Mouse (Mus musculus) urinary bladder, adult 2 months (tissue): ENCODE results near the gene Gm765. TPM values are rescaled to one million over a fixed set of nuclear protein-coding genes. Genes with fewer than 3 reads are reported as not detected.

Experiments
- DNase-seq: peaks from one replicate; pipeline ENCODE4 v3.0.0; 2022; ENCODE audit warnings: low spot score
- polyA plus RNA-seq: library from polyadenylated mRNA; depleted of rRNA; stranded (reverse); fragments of >200 nt; gene quantifications from 2 replicates; pipeline ENCODE4 v1.2.3, GENCODE M21; 2012; rRNA removed

Gene Gm765
- 0.37 and 0.53 TPM in 2 replicates for polyA plus RNA-seq

- DNase-seq, result no peak
These were observed at the start of gene Gm765 for GRCm38 (mm10) chr6:98342654-98343053. Gm765 (minus strand) TSS chr6:98342754.

- DNase-seq, result no peak
These were observed 42.9 kb upstream of the Gm765 start for GRCm38 (mm10) chr6:98385487-98385886.

GRCm38 (mm10) chr6:98384431-98384830, 41.9 kb upstream of the Gm765 start:
- no peak for DNase-seq

DNA sequence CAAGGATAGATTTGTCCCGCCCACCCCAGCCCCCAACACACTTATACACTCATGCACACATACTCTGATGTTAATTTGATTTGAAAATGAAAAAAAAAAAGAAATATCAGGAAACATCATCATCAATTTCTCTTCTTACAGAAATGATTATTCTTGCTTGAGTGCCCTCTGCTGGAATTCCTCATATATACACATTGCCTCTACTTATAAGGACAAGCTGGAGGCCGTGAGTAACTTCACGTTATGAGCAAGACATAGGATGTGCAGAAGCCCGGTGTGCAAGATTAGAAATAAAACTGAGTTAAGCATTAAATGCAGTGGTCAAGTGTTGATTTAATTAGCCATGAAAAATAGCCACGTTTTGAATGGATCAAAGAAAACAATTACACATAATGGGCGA, 40.9 kb upstream of the Gm765 start:
- no peak for DNase-seq

- no peak for DNase-seq
These were observed 23.6 kb upstream of the Gm765 start for GRCm38 (mm10) chr6:98366199-98366598.

DNA sequence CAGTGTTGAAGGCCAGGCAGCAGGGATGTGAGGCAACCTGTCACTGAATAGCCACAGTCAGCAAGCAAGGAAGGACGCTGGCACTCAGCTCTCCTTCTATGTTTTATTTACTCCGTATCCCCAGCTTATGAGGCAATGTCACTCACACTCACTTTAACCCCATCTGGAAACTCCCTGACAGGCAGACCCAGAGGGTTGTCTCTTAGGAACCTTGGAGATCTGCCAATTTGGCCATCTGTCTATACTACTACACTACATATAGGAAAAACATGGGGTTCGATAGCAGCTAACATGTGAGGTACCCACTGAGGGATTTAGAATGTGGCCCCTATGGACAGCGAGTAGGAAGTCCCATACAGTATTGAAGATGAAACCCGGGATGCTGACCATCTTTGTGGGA, 12.7 kb upstream of the Gm765 start:
- no peak for DNase-seq

DNA sequence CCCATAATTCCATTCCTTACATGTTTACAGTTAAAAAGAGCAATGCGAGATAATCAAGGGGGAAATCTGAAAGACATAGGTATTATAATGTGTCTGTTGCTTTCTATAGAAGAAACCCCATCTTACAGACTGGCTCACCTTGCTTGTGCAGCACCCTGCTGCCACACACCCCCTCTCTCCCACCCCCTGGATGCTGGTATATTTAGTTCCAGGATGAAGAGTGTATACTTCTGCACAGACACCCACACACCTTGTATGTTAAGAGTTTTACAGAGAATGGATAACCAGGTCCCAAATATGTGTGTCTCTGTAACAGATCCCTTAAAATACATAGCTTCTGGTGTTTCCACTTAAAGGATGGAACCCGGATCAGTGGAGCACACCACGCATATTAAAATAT, 10.7 kb upstream of the Gm765 start:
- DNase-seq, result no peak

- DNase-seq, result no peak
These were observed 9.8 kb downstream of the Gm765 start for GRCm38 (mm10) chr6:98332714-98333113.

DNA sequence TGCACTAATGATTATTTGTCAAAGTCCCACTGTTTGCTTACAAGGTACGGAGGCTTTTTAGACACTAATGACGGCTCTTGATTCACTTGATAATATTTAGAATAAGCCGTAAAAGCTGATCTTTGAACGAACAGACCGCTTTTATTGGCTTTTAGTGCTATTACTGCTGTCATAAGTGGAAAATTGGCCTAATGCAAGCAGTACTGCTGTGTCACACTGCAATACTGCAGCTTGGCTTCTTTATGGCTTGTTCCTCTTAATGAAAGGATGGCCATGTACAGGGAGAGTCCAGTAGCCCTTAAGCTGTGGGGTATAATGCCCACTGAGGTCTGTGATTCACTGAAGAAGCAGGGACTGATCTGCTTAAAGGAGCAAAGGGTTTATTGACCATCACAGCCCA, 30.9 kb downstream of the Gm765 start:
- no peak for DNase-seq

DNA sequence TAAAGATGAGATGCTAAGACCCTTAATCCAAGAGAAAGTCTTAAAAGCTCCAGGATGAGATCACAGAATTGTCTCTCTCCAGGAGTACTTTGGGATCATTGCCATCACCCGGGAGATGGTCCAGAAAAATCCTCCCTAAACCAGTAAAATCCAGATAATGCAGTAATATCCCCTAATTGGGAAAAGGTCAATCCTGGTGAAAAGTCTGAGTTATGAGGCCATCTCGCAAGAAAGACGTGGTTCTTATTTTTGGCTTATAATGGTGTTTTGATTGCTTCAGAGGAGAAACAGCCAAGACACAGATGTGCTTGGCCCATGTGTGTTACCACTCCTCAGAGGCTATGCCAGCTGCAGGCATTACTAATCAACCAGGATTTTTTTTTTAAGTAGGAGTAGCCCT, 34.9 kb downstream of the Gm765 start:
- DNase-seq, result no peak

- no peak for DNase-seq
These were observed 35.4 kb downstream of the Gm765 start for GRCm38 (mm10) chr6:98307159-98307558.

- DNase-seq, result no peak
These were observed 50.5 kb downstream of the Gm765 start for GRCm38 (mm10) chr6:98292064-98292463.

- DNase-seq, result no peak
These were observed 54.2 kb downstream of the Gm765 start for GRCm38 (mm10) chr6:98288316-98288715.

GRCm38 (mm10) chr6:98287521-98287920, 55.0 kb downstream of the Gm765 start:
- DNase-seq, result no peak

DNA sequence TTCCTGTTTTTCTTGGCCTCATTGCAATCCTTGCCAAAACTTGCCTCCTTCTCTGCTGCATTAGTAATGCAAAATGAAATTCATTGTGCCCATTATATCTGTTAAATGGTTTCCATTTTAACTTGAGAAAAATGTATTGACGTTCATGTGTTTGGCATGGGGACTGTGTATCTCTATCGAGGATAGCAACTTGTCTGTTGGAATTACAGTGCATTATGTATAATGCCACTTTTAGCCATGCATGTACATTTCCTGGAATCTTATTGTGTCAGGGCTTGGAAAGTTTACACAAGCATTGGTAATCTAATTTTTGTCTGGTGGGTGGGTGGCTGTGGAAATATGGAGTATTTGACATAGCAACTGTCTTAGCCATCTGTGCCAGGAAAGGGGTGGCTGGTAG, 57.4 kb downstream of the Gm765 start:
- DNase-seq, result no peak

GRCm38 (mm10) chr6:98282791-98283190, 59.8 kb downstream of the Gm765 start:
- no peak for DNase-seq

- peak; percentile 24 for DNase-seq
These were observed 71.0 kb downstream of the Gm765 start for GRCm38 (mm10) chr6:98271553-98271952.

GRCm38 (mm10) chr6:98262961-98263360, 79.6 kb downstream of the Gm765 start:
- DNase-seq, result no peak

DNA sequence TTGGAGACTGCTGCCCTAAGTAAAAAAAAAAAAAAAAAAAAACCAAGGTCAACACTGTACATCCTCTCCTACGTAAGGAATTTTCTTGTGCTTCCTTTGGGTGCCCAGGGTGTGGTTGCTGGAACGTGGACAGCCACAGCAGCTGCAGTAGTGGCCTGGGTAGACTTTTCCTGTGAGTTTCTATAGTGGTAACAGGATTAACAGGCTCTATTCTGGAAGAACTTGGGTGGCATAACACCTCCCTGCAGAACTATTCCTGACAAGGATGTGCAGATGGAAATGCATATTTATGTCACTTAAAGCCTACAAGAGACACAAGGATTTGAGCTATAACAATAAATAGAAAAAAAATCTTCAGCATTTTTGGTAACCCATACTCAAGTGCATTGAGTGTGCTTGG, 83.5 kb downstream of the Gm765 start:
- DNase-seq, result no peak

DNA sequence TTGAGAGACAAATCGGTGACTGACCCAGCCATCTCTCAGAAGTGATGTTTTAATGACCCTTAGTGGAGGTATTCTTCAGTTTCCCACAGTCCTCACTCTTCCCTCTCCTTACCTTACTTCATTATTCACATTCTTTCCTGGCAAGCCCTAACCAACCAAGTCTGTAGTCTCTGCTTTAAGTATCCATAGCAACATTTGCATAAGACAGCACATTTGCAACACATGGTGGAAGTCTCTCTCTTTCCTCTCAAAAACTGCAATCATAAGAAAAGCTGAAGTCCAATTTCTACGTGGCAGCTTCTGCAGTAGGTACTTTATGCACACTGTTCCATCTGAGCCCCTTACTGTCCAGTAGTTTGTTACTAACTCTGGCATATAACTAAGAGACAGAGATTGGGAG, 96.1 kb downstream of the Gm765 start:
- no peak for DNase-seq

DNA sequence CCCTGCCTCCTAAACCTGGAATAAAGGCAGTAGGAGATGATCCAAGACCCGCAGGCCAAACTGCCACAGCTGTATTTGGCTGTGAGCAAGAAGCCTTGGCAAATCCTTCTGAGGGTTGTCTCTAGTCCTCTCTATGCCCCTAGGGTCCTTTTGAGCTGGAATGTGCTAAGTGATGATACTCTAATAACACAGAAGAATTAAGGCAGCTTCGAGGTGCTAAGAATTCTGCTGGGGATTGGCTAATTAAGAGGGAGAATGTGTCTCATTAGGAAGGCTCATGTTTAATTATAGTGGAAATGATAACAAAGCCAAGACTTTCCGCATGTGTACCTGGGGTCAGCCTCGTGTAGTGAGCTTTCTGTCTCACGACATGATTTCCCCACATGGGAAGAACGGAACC, 99.4 kb downstream of the Gm765 start:
- DNase-seq, result no peak

DNA sequence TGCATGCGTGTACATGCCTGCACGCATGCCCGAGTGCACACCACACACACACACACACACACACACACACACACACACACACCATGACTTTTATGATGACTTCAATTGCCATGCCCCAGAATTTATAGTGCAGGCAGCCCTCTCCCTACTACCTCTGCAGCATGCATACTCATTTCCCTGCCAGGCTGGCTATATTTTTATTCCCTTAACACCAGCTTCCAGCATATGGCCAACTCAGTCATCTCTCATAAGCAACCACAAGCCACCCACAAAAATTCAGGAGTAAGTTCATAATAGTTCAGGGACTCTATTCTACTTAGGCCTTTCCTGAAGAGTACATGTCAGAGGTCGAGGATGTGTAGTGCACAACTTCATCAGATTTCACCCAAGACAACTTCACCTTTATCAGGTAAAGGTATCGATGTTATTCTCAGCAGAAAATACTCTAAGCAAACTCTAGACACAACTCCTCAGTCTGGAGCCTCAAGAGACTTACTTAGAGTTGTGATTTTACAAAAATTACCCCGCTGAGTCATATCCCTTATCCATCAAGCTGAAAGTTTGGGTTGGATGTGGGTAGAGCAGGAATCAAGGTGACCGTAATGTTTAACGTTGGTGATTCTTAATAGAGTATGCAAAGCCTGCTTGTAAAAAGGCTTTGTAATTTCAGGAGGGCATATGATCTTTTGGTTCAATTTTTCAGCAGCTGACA, 101.8 kb downstream of the Gm765 start:
- DNase-seq, result no peak

GRCm38 (mm10) chr6:98234097-98234496, 108.5 kb downstream of the Gm765 start:
- DNase-seq, result no peak

GRCm38 (mm10) chr6:98223923-98224322, 118.6 kb downstream of the Gm765 start:
- DNase-seq, result no peak
